Mouse (Mus musculus) MEL (cell line): ENCODE results near the gene Tll1. TPM values are rescaled to one million over a fixed set of nuclear protein-coding genes. Genes with fewer than 3 reads are reported as not detected.

ENCODE experiments used
- DNase-seq: peaks from one replicate; pipeline ENCODE4 v3.0.0; 2011; ENCODE audit warnings: low read depth, low spot score
- H3K27ac ChIP-seq: 2 replicates; pipeline ENCODE4 v1.5.1; 2012; ENCODE audit warnings: low read depth, mild to moderate bottlenecking, control low read depth, low read length, moderate library complexity; ENCODE audit not compliant: control insufficient read depth
- H3K27me3 ChIP-seq, 2 experiments: fragments of 150-350 bp in 1 of 2; sonication (generic) in 1 of 2; 2 replicates each; pipeline ENCODE4 v1.6.1; 2012; ENCODE audit warnings: low read length in 2 of 2, mild to moderate bottlenecking in 2 of 2, improper control_type of control experiment in 1 of 2, moderate library complexity in 1 of 2; ENCODE audit not compliant: insufficient read depth in 2 of 2, control insufficient read depth in 1 of 2
- H3K36me3 ChIP-seq, 2 experiments: 2 replicates each; pipeline ENCODE4 v1.6.1; 2012 to 2014; ENCODE audit warnings: low read length in 2 of 2, improper control_type of control experiment in 1 of 2, inconsistent platforms in 1 of 2, mild to moderate bottlenecking in 1 of 2; ENCODE audit not compliant: insufficient read depth in 2 of 2, control insufficient read depth in 1 of 2
- H3K4me1 ChIP-seq, 2 experiments: fragments of 150-350 bp in 1 of 2; sonication (generic) in 1 of 2; 2 replicates each; pipeline ENCODE4 v1.6.1; 2012; ENCODE audit warnings: low read length in 2 of 2, improper control_type of control experiment in 1 of 2, mild to moderate bottlenecking in 1 of 2; ENCODE audit not compliant: insufficient read depth in 2 of 2, control insufficient read depth in 1 of 2
- H3K4me3 ChIP-seq, 2 experiments: fragments of 150-350 bp in 1 of 2; sonication (generic) in 1 of 2; 2 replicates each; pipeline ENCODE4 v1.5.1; 2012; ENCODE audit warnings: low read depth in 2 of 2, low read length in 2 of 2, mild to moderate bottlenecking in 2 of 2, moderate library complexity in 2 of 2, control low read depth in 1 of 2, improper control_type of control experiment in 1 of 2; ENCODE audit not compliant: control insufficient read depth in 1 of 2, insufficient read depth in 1 of 2
- H3K79me2 ChIP-seq: 2 replicates; pipeline ENCODE4 v1.6.1; 2012; ENCODE audit warnings: mild to moderate bottlenecking, low read length, moderate library complexity; ENCODE audit not compliant: control insufficient read depth, poor library complexity, insufficient read depth
- H3K9ac ChIP-seq: 2 replicates; pipeline ENCODE4 v1.6.1; 2012; ENCODE audit warnings: low read depth, mild to moderate bottlenecking, control low read depth, low read length, moderate library complexity; ENCODE audit not compliant: control insufficient read depth, poor library complexity, severe bottlenecking
- H3K9me3 ChIP-seq: fragments of 150-350 bp; sonication (generic); replicated peaks from 2 replicates; pipeline ENCODE4 v1.6.1; 2012; ENCODE audit warnings: mild to moderate bottlenecking, low read length, improper control_type of control experiment, moderate library complexity; ENCODE audit not compliant: insufficient read depth
- BHLHE40 ChIP-seq: IDR thresholded peaks from 2 replicates; pipeline ENCODE4 v1.6.1; 2012; ENCODE audit warnings: low read depth, mild to moderate bottlenecking, inconsistent platforms, low read length, improper control_type of control experiment, borderline replicate concordance
- CHD1 ChIP-seq: IDR thresholded peaks from 2 replicates; pipeline ENCODE4 v1.6.1; 2012; ENCODE audit warnings: low read depth, mild to moderate bottlenecking, inconsistent platforms, low read length, improper control_type of control experiment
- CHD2 ChIP-seq: IDR thresholded peaks from 2 replicates; pipeline ENCODE4 v1.6.1; 2011; ENCODE audit warnings: low read length, improper control_type of control experiment
- CTCF ChIP-seq, 3 experiments: IDR thresholded peaks in 2 of 3; conservative IDR thresholded peaks in 1 of 3; 2 replicates each; pipeline ENCODE4 v1.5.1; 2011 to 2012; ENCODE audit warnings: low read length in 3 of 3, low read depth in 2 of 3, mild to moderate bottlenecking in 2 of 3, improper control_type of control experiment in 1 of 3, inconsistent platforms in 1 of 3, mixed read lengths in 1 of 3, moderate library complexity in 1 of 3; ENCODE audit not compliant: control insufficient read depth in 1 of 3, insufficient read depth in 1 of 3, poor library complexity in 1 of 3, severe bottlenecking in 1 of 3
- E2F4 ChIP-seq: IDR thresholded peaks from 2 replicates; pipeline ENCODE4 v1.6.1; 2011; ENCODE audit warnings: low read depth, low read length, improper control_type of control experiment, borderline replicate concordance
- EP300 ChIP-seq, 2 experiments: IDR thresholded peaks; 2 replicates each; pipeline ENCODE4 v1.6.1; 2011; ENCODE audit warnings: improper control_type of control experiment in 2 of 2, low read length in 2 of 2, low read depth in 1 of 2, mild to moderate bottlenecking in 1 of 2
- ETS1 ChIP-seq: IDR thresholded peaks from 2 replicates; pipeline ENCODE4 v1.6.1; 2012; ENCODE audit warnings: low read depth, mild to moderate bottlenecking, inconsistent platforms, low read length, improper control_type of control experiment, moderate library complexity
- GABPA ChIP-seq: IDR thresholded peaks from 2 replicates; pipeline ENCODE4 v1.6.1; 2012; ENCODE audit warnings: low read depth, mild to moderate bottlenecking, inconsistent platforms, low read length, improper control_type of control experiment, moderate library complexity
- GATA1 ChIP-seq: IDR thresholded peaks from 2 replicates; pipeline ENCODE4 v1.6.1; 2011; ENCODE audit warnings: low read depth, low read length, improper control_type of control experiment
- MAX ChIP-seq: IDR thresholded peaks from 2 replicates; pipeline ENCODE4 v1.6.1; 2011; ENCODE audit warnings: low read length, improper control_type of control experiment
- MXI1 ChIP-seq: IDR thresholded peaks from 2 replicates; pipeline ENCODE4 v1.6.1; 2011; ENCODE audit warnings: mild to moderate bottlenecking, low read depth, low read length, improper control_type of control experiment
- MYC ChIP-seq: IDR thresholded peaks from 2 replicates; pipeline ENCODE4 v1.6.1; 2011; ENCODE audit warnings: low read depth, mild to moderate bottlenecking, low read length, improper control_type of control experiment, moderate library complexity
- RCOR1 ChIP-seq: IDR thresholded peaks from 2 replicates; pipeline ENCODE4 v1.6.1; 2012; ENCODE audit warnings: low read depth, mild to moderate bottlenecking, inconsistent platforms, low read length, improper control_type of control experiment
- SMC3 ChIP-seq: IDR thresholded peaks from 2 replicates; pipeline ENCODE4 v1.6.1; 2011; ENCODE audit warnings: low read depth, low read length, improper control_type of control experiment
- TBP ChIP-seq: IDR thresholded peaks from 2 replicates; pipeline ENCODE4 v1.8.0; 2011; ENCODE audit warnings: low read depth, low read length, improper control_type of control experiment
- UBTF ChIP-seq: IDR thresholded peaks from 2 replicates; pipeline ENCODE4 v1.6.1; 2012; ENCODE audit warnings: low read depth, mild to moderate bottlenecking, inconsistent platforms, low read length, improper control_type of control experiment, moderate library complexity, borderline replicate concordance; ENCODE audit not compliant: insufficient read depth
- USF2 ChIP-seq, 2 experiments: IDR thresholded peaks; 2 replicates each; pipeline ENCODE4 v1.6.1; 2011 to 2012; ENCODE audit warnings: improper control_type of control experiment in 2 of 2, low read length in 2 of 2, borderline replicate concordance in 1 of 2, inconsistent platforms in 1 of 2, low read depth in 1 of 2, mild to moderate bottlenecking in 1 of 2; ENCODE audit not compliant: insufficient read depth in 1 of 2
- ZC3H11A ChIP-seq: IDR thresholded peaks from 2 replicates; pipeline ENCODE4 v1.6.1; 2012; ENCODE audit warnings: low read depth, mild to moderate bottlenecking, inconsistent platforms, low read length, improper control_type of control experiment
- ZNF384 ChIP-seq: IDR thresholded peaks from 2 replicates; pipeline ENCODE4 v1.6.1; 2012; ENCODE audit warnings: low read depth, mild to moderate bottlenecking, inconsistent platforms, low read length, improper control_type of control experiment
- polyA plus RNA-seq, 2 experiments: library from polyadenylated mRNA; stranded (reverse) in 1 of 2; unstranded in 1 of 2; fragments of >175 nt in 1 of 2; fragments of >200 nt in 1 of 2; gene quantifications; 2 replicates each; pipeline versions ENCODE4 v1.2.1 to v1.2.4; 2012; ENCODE audit warnings: low replicate concordance in 2 of 2, low read depth in 1 of 2; ENCODE audit not compliant: insufficient read length in 2 of 2, insufficient read depth in 1 of 2, missing spikeins in 1 of 2
- total RNA-seq: library from RNA; depleted of rRNA; stranded (reverse); fragments of 300-350 nt; gene quantifications from 2 replicates; pipeline ENCODE4 v1.2.3, GENCODE M21; 2012; rRNA removed

Gene Tll1
- not detected in 2 replicates for total RNA-seq
- not detected for polyA plus RNA-seq

DNA sequence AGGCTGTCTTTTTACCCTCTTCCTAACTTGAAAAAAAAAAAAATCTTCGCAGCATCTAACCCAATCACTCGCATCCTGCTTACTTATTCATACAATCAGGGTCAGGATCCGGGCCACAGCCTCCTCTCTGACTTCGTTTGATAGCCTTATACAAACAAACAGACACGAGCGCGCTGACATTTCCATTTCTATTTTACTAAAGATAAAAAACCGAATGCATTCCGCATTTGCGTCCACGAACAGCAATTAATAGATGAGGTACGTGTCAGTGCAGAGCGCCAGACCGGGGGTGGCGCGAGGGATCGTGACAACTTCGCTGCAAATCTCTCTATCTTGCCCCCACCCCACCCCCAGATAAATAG lies at the start of gene Tll1:
Gene Tll1 (minus strand): TSS at position 248 of the 362 bp plus-strand sequence.
- DNase-seq: no peak
- no peaks in the 10 kb centered on the region for H3K4me1 ChIP-seq
- no peak within 1 kb of the TSS for H3K27ac ChIP-seq
- no peak within 1 kb of the TSS for H3K9ac ChIP-seq
- H3K9me3 ChIP-seq: no peaks in the 10 kb centered on the region
- no peak within 1 kb of the TSS for H3K4me3 ChIP-seq
- no peak for TF ChIP-seq UBTF
- no peak for TF ChIP-seq E2F4
- no peak for TF ChIP-seq CTCF (IDR thresholded peaks at IDR 0.05 in 2 of 3, conservative IDR thresholded peaks at IDR 0.05 in 1 of 3; ENCODE audit: control insufficient read depth in 1 of 3, insufficient read depth in 1 of 3, low read depth in 2 of 3, low read length in 3 of 3, poor library complexity in 1 of 3, severe bottlenecking in 1 of 3)
- no peak for TF ChIP-seq SMC3
- no peak for TF ChIP-seq ETS1
- no peak for TF ChIP-seq CHD1
- no peak for TF ChIP-seq MYC
- no peak for TF ChIP-seq ZC3H11A
- TF ChIP-seq TBP: no peak
- TF ChIP-seq MXI1: no peak
- TF ChIP-seq RCOR1: no peak
- TF ChIP-seq CHD2: no peak
- no peak for TF ChIP-seq MAX
- no peak for TF ChIP-seq USF2 (IDR thresholded peaks at IDR 0.05; ENCODE audit: borderline replicate concordance in 1 of 2, insufficient read depth in 1 of 2, low read depth in 1 of 2, low read length in 2 of 2)
- no peak for TF ChIP-seq GABPA
- no peak for TF ChIP-seq EP300 (IDR thresholded peaks at IDR 0.05; ENCODE audit: low read depth in 1 of 2, low read length in 2 of 2)
- TF ChIP-seq BHLHE40: no peak
- no peak for TF ChIP-seq GATA1
- H3K79me2 ChIP-seq: no peaks in the 10 kb centered on the region
- no peaks in the 10 kb centered on the region for H3K36me3 ChIP-seq
- H3K27me3 ChIP-seq: no peaks in the 10 kb centered on the region

DNA sequence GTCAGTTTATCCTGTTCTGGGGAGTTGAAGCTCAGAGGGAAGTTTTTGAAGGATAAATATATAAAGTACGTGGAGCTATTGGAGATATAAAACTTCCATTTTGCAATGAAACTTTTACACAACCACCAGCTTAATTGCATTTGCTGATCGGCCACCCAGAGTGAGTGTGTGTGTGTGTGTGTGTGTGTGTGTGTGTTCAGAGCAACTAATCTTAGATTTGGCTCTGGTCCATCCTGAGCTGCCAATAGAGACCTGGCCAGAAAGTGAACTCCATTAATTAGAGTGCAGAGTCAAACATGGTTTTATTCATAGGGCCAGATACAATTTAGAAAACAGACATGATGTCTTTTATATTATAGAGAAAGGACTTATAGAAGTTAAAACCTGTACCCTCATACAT lies 32.6 kb upstream of the Tll1 start:
- Histone ChIP-seq H3K9me3 (no peaks in the 10 kb centered on the region), H3K4me3 (no peak overlapping the region), H3K27me3 (no peaks in the 10 kb centered on the region), H3K4me1 (no peaks in the 10 kb centered on the region), H3K36me3 (no peaks in the 10 kb centered on the region), H3K79me2 (no peaks in the 10 kb centered on the region), H3K9ac (no peak overlapping the region), H3K27ac (no peak overlapping the region)
- TF ChIP-seq ZNF384: no peak
- DNase-seq: no peak
